In the genomic region with DNA sequence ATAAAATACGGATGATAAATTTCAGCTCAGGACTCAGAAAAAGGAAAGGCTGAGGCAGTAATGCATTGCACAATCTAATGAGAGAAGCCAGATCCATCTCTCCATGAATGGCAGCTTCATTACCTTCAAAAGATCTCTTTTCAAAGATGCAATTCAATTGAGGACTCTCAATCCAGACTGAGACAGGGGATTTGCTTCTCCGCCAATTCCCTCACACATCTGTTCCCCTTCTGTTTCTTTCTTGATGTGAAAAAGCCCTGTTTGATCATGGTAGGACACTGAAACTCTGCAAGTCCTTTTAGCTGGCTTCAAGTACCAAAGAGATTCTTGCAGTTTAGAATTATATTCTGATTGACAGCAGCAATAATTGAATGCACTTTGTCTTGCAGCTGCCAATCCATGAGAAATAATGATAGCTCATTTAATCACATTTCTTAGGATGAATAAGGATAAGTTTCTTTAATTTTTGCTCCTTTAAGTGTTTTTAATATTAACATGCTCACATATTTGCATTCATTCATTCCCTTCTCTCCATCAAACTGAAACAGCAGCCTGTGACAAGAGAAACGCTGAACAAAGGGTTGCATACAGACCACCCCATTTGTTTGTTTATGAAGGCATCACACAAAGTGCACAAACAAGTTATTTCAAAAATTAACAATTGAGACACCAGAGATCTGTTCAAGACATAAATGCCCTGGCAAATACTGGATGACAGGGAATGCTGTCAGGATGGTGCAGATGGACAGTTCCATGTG, we compare ENCODE assay signal across 26 mouse cellular contexts.
DNase-seq lines count a peak whose midpoint lies in the region; ATAC-seq and TF ChIP-seq lines count a peak whose summit lies in the region.
"Had no signal": no experiment of that assay in that cellular context is flagged by ENCODE, and none has a peak within 500 bp of the region (broad histone marks: within the 10 kb centered on the region; RNA-seq: fewer than 3 reads in every experiment).

No protein-coding gene starts in this region.

- no peaks in the 10 kb centered on the region for H3K9me3 ChIP-seq in forebrain, embryonic 13.5 days (replicated peaks)
- no peaks in the 10 kb centered on the region for H3K9me3 ChIP-seq in midbrain, embryonic 13.5 days
- H3K9me3 ChIP-seq: embryonic facial prominence, embryonic 13.5 days; heart, embryonic 12.5 days; hindbrain, embryonic 10.5 days; kidney, embryonic 15.5 days; limb, embryonic 13.5 days; liver, embryonic 12.5 days; neural tube, embryonic 12.5 days had no signal

- H3K4me3 ChIP-seq in forebrain, embryonic 13.5 days: no peak overlapping the region
- H3K4me3 ChIP-seq in midbrain, embryonic 13.5 days (replicated peaks): no peak overlapping the region
- H3K4me3 ChIP-seq: embryonic facial prominence, embryonic 13.5 days; heart, embryonic 12.5 days; hindbrain, embryonic 10.5 days; kidney, embryonic 15.5 days; limb, embryonic 13.5 days; liver, embryonic 12.5 days; neural tube, embryonic 12.5 days had no signal

- peak overlapping the region; percentile 44 for H3K27ac ChIP-seq in forebrain, embryonic 13.5 days
- H3K27ac ChIP-seq in midbrain, embryonic 13.5 days: no peak overlapping the region
- H3K27ac ChIP-seq: embryonic facial prominence, embryonic 13.5 days; hindbrain, embryonic 10.5 days; kidney, embryonic 15.5 days; limb, embryonic 13.5 days; liver, embryonic 12.5 days; neural tube, embryonic 12.5 days had no signal

- no peak for TF ChIP-seq CTCF in brain, embryonic 14.5 days (IDR thresholded peaks at IDR 0.05; ENCODE audit: borderline replicate concordance, extremely low read depth, insufficient read depth, insufficient read length)

- H3K27me3 ChIP-seq in forebrain, embryonic 13.5 days: no peaks in the 10 kb centered on the region
- no peaks in the 10 kb centered on the region for H3K27me3 ChIP-seq in midbrain, embryonic 13.5 days
- H3K27me3 ChIP-seq: embryonic facial prominence, embryonic 13.5 days; heart, embryonic 12.5 days; kidney, embryonic 15.5 days; limb, embryonic 13.5 days; liver, embryonic 12.5 days; neural tube, embryonic 12.5 days had no signal

- ATAC-seq in forebrain, embryonic 13.5 days: peak; percentile 87
- ATAC-seq in midbrain, embryonic 13.5 days: peak; percentile 60; the same call in 1 of the 2 replicates
- ATAC-seq: activated CD4-positive, CD25-positive, alpha-beta regulatory T cell, adult 4 months; intestine, postnatal 0 days; liver, embryonic 12.5 days had no signal

- H3K4me2 ChIP-seq in forebrain, embryonic 13.5 days: no peak overlapping the region
- H3K4me2 ChIP-seq in midbrain, embryonic 13.5 days (replicated peaks): no peak overlapping the region
- H3K4me2 ChIP-seq: embryonic facial prominence, embryonic 13.5 days; heart, embryonic 12.5 days; kidney, embryonic 15.5 days; limb, embryonic 13.5 days; liver, embryonic 12.5 days; neural tube, embryonic 12.5 days had no signal

- H3K9ac ChIP-seq in forebrain, embryonic 13.5 days: no peak overlapping the region
- H3K9ac ChIP-seq in midbrain, embryonic 13.5 days (replicated peaks): no peak overlapping the region
- H3K9ac ChIP-seq: embryonic facial prominence, embryonic 13.5 days; heart, embryonic 12.5 days; kidney, embryonic 15.5 days; limb, embryonic 13.5 days; liver, embryonic 12.5 days; neural tube, embryonic 12.5 days had no signal

- TF ChIP-seq POLR2A in brain, embryonic 14.5 days (IDR thresholded peaks at IDR 0.05; ENCODE audit: borderline replicate concordance, extremely low read depth, insufficient read depth, insufficient read length, poor library complexity, severe bottlenecking): no peak

- 13% methylated on average over 3 of the region's 3 CpGs for WGBS in forebrain, embryonic 13.5 days
- 19% methylated on average over 3 of the region's 3 CpGs for WGBS in midbrain, embryonic 13.5 days

- H3K4me1 ChIP-seq in forebrain, embryonic 13.5 days: peaks cover 11% of the 10 kb centered on the region
- H3K4me1 ChIP-seq in midbrain, embryonic 13.5 days (replicated peaks): peaks cover 8% of the 10 kb centered on the region; the same call in 1 of the 2 replicates
- H3K4me1 ChIP-seq: embryonic facial prominence, embryonic 13.5 days; heart, embryonic 12.5 days; hindbrain, embryonic 10.5 days; kidney, embryonic 15.5 days; limb, embryonic 13.5 days; liver, embryonic 12.5 days; neural tube, embryonic 12.5 days had no signal

- peak; percentile 87 for DNase-seq in brain, embryonic 14.5 days (ENCODE audit: low read depth)
- DNase-seq in embryo, embryonic 11 days: peak; percentile 3
- no peak for DNase-seq in MN1 (ENCODE audit: low spot score)
- DNase-seq in thymus, postnatal 10 days (ENCODE audit: low spot score in 2 of 2): no peak
- no peak for DNase-seq in left cerebral cortex, adult 9 months (ENCODE audit: low spot score in 2 of 2)
- DNase-seq: adrenal gland, adult 8-10 months; cerebellum, adult 8-10 months; cerebellum, postnatal 36 days; gastrocnemius, postnatal 25 days; heart, adult 18-20 months; heart, postnatal 10 days; kidney, postnatal 36 days; lung, adult 2 months; lung, postnatal 14 days; thymus, postnatal 14 days had no signal

- H3K36me3 ChIP-seq in forebrain, embryonic 13.5 days (ENCODE audit: poor library complexity, severe bottlenecking): no peaks in the 10 kb centered on the region
- H3K36me3 ChIP-seq in midbrain, embryonic 13.5 days: no peaks in the 10 kb centered on the region
- H3K36me3 ChIP-seq: embryonic facial prominence, embryonic 13.5 days; heart, embryonic 12.5 days; hindbrain, embryonic 10.5 days; kidney, embryonic 15.5 days; limb, embryonic 13.5 days; liver, embryonic 12.5 days; neural tube, embryonic 12.5 days had no signal

Comparison
In these comparisons a context has a peak if more than half of its experiments do, and no peak if none do; other contexts are left out.
1. DNase-seq: peak in brain, embryonic 14.5 days (single experiment) and embryo, embryonic 11 days (single experiment); none in MN1 (single experiment), thymus, postnatal 10 days (0 of 2) and left cerebral cortex, adult 9 months (0 of 2).